Mouse (Mus musculus): Measurements from ENCODE around the gene Pla2g12a. TPM values are rescaled to one million over a fixed set of nuclear protein-coding genes. Genes with fewer than 3 reads are reported as not detected.

Pla2g12a gene
- polyA plus RNA-seq, 1 experiment from 2014 or later: 7.3 TPM

GRCm38 (mm10) chr3:129917424-129917823 is 39.0 kb downstream of the Pla2g12a start:
- Histone ChIP-seq H3K36me3 (ENCODE audit: inconsistent target) (peaks cover 45% of the 10 kb centered on the region), H3K4me3 (ENCODE audit: inconsistent target) (no peak overlapping the region), H3K79me2 (ENCODE audit: inconsistent target) (no peaks in the 10 kb centered on the region), H3K27ac (no peak overlapping the region)
- WGBS (ENCODE audit: missing documents): 92% methylated on average over 3 of the region's 3 CpGs

GRCm38 (mm10) chr3:129918434-129918833 is 40.0 kb downstream of the Pla2g12a start:
- Histone ChIP-seq H3K36me3 (ENCODE audit: inconsistent target) (peaks cover 35% of the 10 kb centered on the region; the same call in 1 of the 2 replicates), H3K4me3 (ENCODE audit: inconsistent target) (no peak overlapping the region), H3K27ac (no peak overlapping the region), H3K79me2 (ENCODE audit: inconsistent target) (no peaks in the 10 kb centered on the region)
- WGBS (ENCODE audit: missing documents): 36% methylated on average over 13 of the region's 13 CpGs

- Histone ChIP-seq H3K27ac (no peak overlapping the region), H3K36me3 (ENCODE audit: inconsistent target) (no peaks in the 10 kb centered on the region; the same call in 1 of the 2 replicates), H3K4me3 (ENCODE audit: inconsistent target) (no peak overlapping the region), H3K79me2 (ENCODE audit: inconsistent target) (no peaks in the 10 kb centered on the region)
- 94% methylated on average over 7 of the region's 7 CpGs for WGBS (ENCODE audit: missing documents)
Observed at GRCm38 (mm10) chr3:129923581-129923980, 45.2 kb downstream of the Pla2g12a start.

- Histone ChIP-seq H3K79me2 (ENCODE audit: inconsistent target) (no peaks in the 10 kb centered on the region), H3K27ac (no peak overlapping the region), H3K4me3 (ENCODE audit: inconsistent target) (no peak overlapping the region), H3K36me3 (ENCODE audit: inconsistent target) (no peaks in the 10 kb centered on the region; the same call in 1 of the 2 replicates)
- WGBS (ENCODE audit: missing documents): 89% methylated on average over 3 of the region's 3 CpGs
Observed at GRCm38 (mm10) chr3:129925861-129926260, 47.5 kb downstream of the Pla2g12a start.

- no peak overlapping the region for H3K27ac ChIP-seq
- 73% methylated on average over 5 of the region's 6 CpGs for WGBS (ENCODE audit: missing documents)
- H3K79me2 ChIP-seq (ENCODE audit: inconsistent target): no peaks in the 10 kb centered on the region
Observed at GRCm38 (mm10) chr3:129930213-129930778, 51.9 kb downstream of the Pla2g12a start.

GRCm38 (mm10) chr3:129932443-129932842 is 54.0 kb downstream of the Pla2g12a start:
- no peak overlapping the region for H3K4me3 ChIP-seq (ENCODE audit: inconsistent target)
- no peaks in the 10 kb centered on the region for H3K79me2 ChIP-seq (ENCODE audit: inconsistent target)
- no peaks in the 10 kb centered on the region for H3K36me3 ChIP-seq (ENCODE audit: inconsistent target)
- H3K27ac ChIP-seq: no peak overlapping the region
- WGBS (ENCODE audit: missing documents): 45% methylated on average over 4 of the region's 4 CpGs

More at GRCm38 (mm10) chr3:129930213-129930778, 51.9 kb downstream of the Pla2g12a start:
- Histone ChIP-seq H3K4me3 (ENCODE audit: inconsistent target) (no peak overlapping the region), H3K36me3 (ENCODE audit: inconsistent target) (no peaks in the 10 kb centered on the region)

- Histone ChIP-seq H3K27ac (0 out of 2 replicates have a peak overlapping the region, but pooled peaks have one; percentile 7), H3K79me2 (ENCODE audit: inconsistent target) (peaks cover 6% of the 10 kb centered on the region; the same call in 1 of the 2 replicates), H3K4me3 (ENCODE audit: inconsistent target) (no peak overlapping the region), H3K36me3 (ENCODE audit: inconsistent target) (no peaks in the 10 kb centered on the region)
- 22% methylated on average over 9 of the region's 9 CpGs for WGBS (ENCODE audit: missing documents)
Observed at GRCm38 (mm10) chr3:129936561-129936960, 58.2 kb downstream of the Pla2g12a start.

GRCm38 (mm10) chr3:129937848-129938247 is 59.4 kb downstream of the Pla2g12a start:
- Histone ChIP-seq H3K36me3 (ENCODE audit: inconsistent target) (no peaks in the 10 kb centered on the region), H3K4me3 (ENCODE audit: inconsistent target) (no peak overlapping the region), H3K79me2 (ENCODE audit: inconsistent target) (peaks cover 10% of the 10 kb centered on the region; the same call in 1 of the 2 replicates), H3K27ac (no peak overlapping the region)
- 51% methylated on average over 3 of the region's 3 CpGs for WGBS (ENCODE audit: missing documents)

GRCm38 (mm10) chr3:129939058-129939457 is 60.7 kb downstream of the Pla2g12a start:
- H3K4me3 ChIP-seq (ENCODE audit: inconsistent target): no peak overlapping the region
- H3K36me3 ChIP-seq (ENCODE audit: inconsistent target): no peaks in the 10 kb centered on the region
- H3K79me2 ChIP-seq (ENCODE audit: inconsistent target): peaks cover 14% of the 10 kb centered on the region; the same call in 1 of the 2 replicates
- H3K27ac ChIP-seq: no peak overlapping the region
- 92% methylated on average over 7 of the region's 7 CpGs for WGBS (ENCODE audit: missing documents)

- Histone ChIP-seq H3K36me3 (ENCODE audit: inconsistent target) (no peaks in the 10 kb centered on the region), H3K27ac (no peak overlapping the region), H3K4me3 (ENCODE audit: inconsistent target) (no peak overlapping the region), H3K79me2 (ENCODE audit: inconsistent target) (peaks cover 24% of the 10 kb centered on the region; the same call in 1 of the 2 replicates)
- WGBS (ENCODE audit: missing documents): 100% methylated on average over 2 of the region's 2 CpGs
Observed at GRCm38 (mm10) chr3:129940780-129941179, 62.4 kb downstream of the Pla2g12a start.

GRCm38 (mm10) chr3:129941291-129941690 is 62.9 kb downstream of the Pla2g12a start:
- peaks cover 24% of the 10 kb centered on the region; the same call in 1 of the 2 replicates for H3K79me2 ChIP-seq (ENCODE audit: inconsistent target)
- 92% methylated on average over 1 of the region's 1 CpGs for WGBS (ENCODE audit: missing documents)

GRCm38 (mm10) chr3:129943813-129944212 is 65.4 kb downstream of the Pla2g12a start:
- peaks cover 23% of the 10 kb centered on the region; the same call in 1 of the 2 replicates for H3K79me2 ChIP-seq (ENCODE audit: inconsistent target)
- no peak overlapping the region for H3K4me3 ChIP-seq (ENCODE audit: inconsistent target)
- 12% methylated on average over 4 of the region's 4 CpGs for WGBS (ENCODE audit: missing documents)
- 0 out of 2 replicates have a peak overlapping the region, but pooled peaks have one; percentile 19 for H3K27ac ChIP-seq
- no peaks in the 10 kb centered on the region for H3K36me3 ChIP-seq (ENCODE audit: inconsistent target)

More at GRCm38 (mm10) chr3:129941291-129941690, 62.9 kb downstream of the Pla2g12a start:
- no peaks in the 10 kb centered on the region for H3K36me3 ChIP-seq (ENCODE audit: inconsistent target)
- no peak overlapping the region for H3K4me3 ChIP-seq (ENCODE audit: inconsistent target)
- no peak overlapping the region for H3K27ac ChIP-seq

Other genes starting within 250 kb of the Pla2g12a start
- gene Egf, start 123.3 kb upstream of the Pla2g12a start, polyA plus RNA-seq (2018): 0.33 to 0.53 TPM (median 0.47 TPM) in 3 replicates
- not detected in 3 replicates for gene Lrit3, start 74.6 kb upstream of the Pla2g12a start, polyA plus RNA-seq (2018)
- 0.13 TPM in 1 of 3 replicates, not detected in the others for gene Rrh, start 56.0 kb upstream of the Pla2g12a start, polyA plus RNA-seq (2018)
- 11.8 to 57.0 TPM (median 36.2 TPM) in 3 replicates for gene Gar1, start 47.2 kb upstream of the Pla2g12a start, polyA plus RNA-seq (2018)
- not detected in 3 replicates for gene Cfi, start 42.7 kb upstream of the Pla2g12a start, polyA plus RNA-seq (2018)
- 16.3 to 27.9 TPM (median 24.4 TPM) in 3 replicates for gene Casp6, start 22.8 kb downstream of the Pla2g12a start, polyA plus RNA-seq (2018)
- 27.0 to 32.9 TPM (median 32.2 TPM) in 3 replicates for gene Mcub, start 91.6 kb downstream of the Pla2g12a start, polyA plus RNA-seq (2018)
- 44.0 to 66.4 TPM (median 44.6 TPM) in 3 replicates for gene Sec24b, start 182.9 kb downstream of the Pla2g12a start, polyA plus RNA-seq (2018)

Data from macrophage (primary cell).